Mouse (Mus musculus) neural tube, embryonic 15.5 days (tissue): ENCODE data around the gene Cacna1a. TPM values are rescaled to one million over a fixed set of nuclear protein-coding genes. Genes with fewer than 3 reads are reported as not detected.

Experiments used
- ATAC-seq: fragments of 200-750 bp; cut with Nextera tagmentation; 2 replicates; pipeline ENCODE4 v1.8.0; 2017; ENCODE audit warnings: mild to moderate bottlenecking, moderate TSS enrichment, moderate library complexity; ENCODE audit not compliant: low FRiP score
- H3K27ac ChIP-seq: fragments of 300-500 bp; sonication (generic); replicated peaks from 2 replicates; pipeline ENCODE4 v1.5.1; 2015; ENCODE audit warnings: mild to moderate bottlenecking, inconsistent platforms
- H3K27me3 ChIP-seq: fragments of 300-500 bp; sonication (generic); replicated peaks from 2 replicates; pipeline ENCODE4 v1.6.1; 2015; ENCODE audit warnings: inconsistent platforms
- H3K36me3 ChIP-seq: fragments of 300-500 bp; sonication (generic); 2 replicates; pipeline ENCODE4 v1.6.1; 2015; ENCODE audit warnings: inconsistent platforms
- H3K4me1 ChIP-seq: fragments of 300-500 bp; sonication (generic); 2 replicates; pipeline ENCODE4 v1.6.1; 2015; ENCODE audit warnings: inconsistent platforms
- H3K4me2 ChIP-seq: fragments of 300-500 bp; sonication (generic); 2 replicates; pipeline ENCODE4 v1.6.1; 2015; ENCODE audit warnings: inconsistent platforms, mild to moderate bottlenecking, moderate library complexity
- H3K4me3 ChIP-seq: fragments of 300-500 bp; sonication (generic); replicated peaks from 2 replicates; pipeline ENCODE4 v1.5.1; 2015; ENCODE audit warnings: mild to moderate bottlenecking, inconsistent platforms
- H3K9ac ChIP-seq: fragments of 300-500 bp; sonication (generic); replicated peaks from 2 replicates; pipeline ENCODE4 v1.6.1; 2015; ENCODE audit warnings: mild to moderate bottlenecking, inconsistent platforms
- H3K9me3 ChIP-seq: fragments of 300-500 bp; sonication (generic); replicated peaks from 2 replicates; pipeline ENCODE4 v1.6.1; 2016; ENCODE audit warnings: inconsistent platforms
- WGBS: fragments of 180-500 bp; shearing (Covaris S2); methylation state at CpG from one replicate; pipeline ENCODE4 v1.1.7; 2015; ENCODE audit warnings: mixed read lengths; 5-methylcytosine and 5-hydroxymethylcytosine counted together
- polyA plus RNA-seq: library from polyadenylated mRNA; unstranded; fragments of >200 nt; fragmentation: Nextera tagmentation; extraction: Ambion mirVana; gene quantifications from 2 replicates; pipeline ENCODE4 v1.2.1, GENCODE M21; 2015

The Cacna1a gene
- polyA plus RNA-seq, 1 experiment from 2014 or later: 23.6 TPM

DNA sequence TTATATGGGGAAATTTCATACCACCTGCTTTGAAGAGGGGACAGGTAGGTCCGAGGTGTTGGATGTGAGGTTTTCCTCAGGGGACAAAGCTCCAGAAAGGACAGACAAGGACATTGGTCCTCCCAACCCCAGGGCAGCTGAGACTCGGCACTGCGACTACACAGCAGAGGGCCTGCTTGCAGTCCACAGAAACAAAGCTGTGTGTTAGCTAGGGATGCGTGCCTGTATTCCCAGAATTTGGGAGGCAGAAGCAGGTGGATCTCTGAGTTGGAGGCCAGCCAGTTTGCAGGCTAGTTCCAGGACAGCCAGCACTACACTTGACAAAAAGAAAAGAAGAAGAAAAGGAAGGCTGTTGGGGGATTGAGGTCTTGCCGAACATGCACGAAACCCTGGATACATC lies 130.5 kb downstream of the Cacna1a start:
- Histone ChIP-seq H3K9me3 (no peaks in the 10 kb centered on the region), H3K4me1 (peaks cover 3% of the 10 kb centered on the region; the same call in 1 of the 2 replicates), H3K27ac (no peak overlapping the region), H3K9ac (no peak overlapping the region), H3K36me3 (peaks cover 56% of the 10 kb centered on the region), H3K4me2 (no peak overlapping the region), H3K4me3 (no peak overlapping the region), H3K27me3 (no peaks in the 10 kb centered on the region)
- ATAC-seq: no peak
- WGBS: 91% methylated on average over 6 of the region's 6 CpGs

DNA sequence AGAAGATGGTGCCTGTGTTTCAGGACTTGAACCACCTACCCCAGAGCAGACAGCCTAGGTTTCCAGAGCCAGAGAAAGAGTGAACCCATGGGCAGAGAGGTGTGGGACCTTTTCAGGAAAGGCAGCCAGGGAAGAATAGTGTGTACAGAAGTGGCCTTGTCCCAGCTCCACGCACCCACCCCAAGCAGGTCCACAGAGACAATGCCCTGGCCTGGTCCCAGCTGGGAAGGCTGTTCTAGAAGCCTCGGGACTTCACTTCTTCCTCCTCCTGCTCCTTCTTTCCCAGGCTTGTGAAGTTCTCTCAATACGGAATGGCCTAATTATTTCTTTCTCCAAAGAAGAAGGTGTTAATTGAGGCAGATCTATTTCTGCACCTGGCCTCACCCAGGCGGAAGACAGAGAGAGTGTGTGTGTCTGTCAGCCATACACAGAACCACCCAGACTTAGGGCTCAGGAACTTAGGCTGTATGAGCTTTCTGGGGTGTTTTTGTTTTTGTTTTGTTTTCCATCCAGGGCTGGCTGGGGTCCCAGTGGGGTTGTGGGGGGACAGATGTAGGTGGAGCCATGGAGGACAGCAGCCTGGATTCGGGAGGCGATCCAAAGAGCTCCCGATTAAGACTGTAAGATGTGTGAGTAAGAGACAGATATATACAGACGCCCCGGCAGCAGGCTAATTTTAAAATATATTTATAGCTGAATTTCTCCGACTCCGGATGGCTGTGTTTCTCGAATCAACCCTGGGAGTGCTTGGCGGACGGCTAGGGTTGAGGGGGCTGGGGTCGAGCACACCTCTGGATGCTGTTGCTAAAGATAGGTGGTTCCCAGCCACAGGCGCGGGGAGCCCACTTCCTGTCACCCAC lies 131.8 kb downstream of the Cacna1a start:
- Histone ChIP-seq H3K27ac (peak overlapping the region; percentile 49), H3K9ac (no peak overlapping the region), H3K27me3 (no peaks in the 10 kb centered on the region), H3K4me2 (no peak overlapping the region), H3K36me3 (peaks cover 68% of the 10 kb centered on the region), H3K4me3 (no peak overlapping the region), H3K9me3 (no peaks in the 10 kb centered on the region), H3K4me1 (no peaks in the 10 kb centered on the region)
- ATAC-seq: no peak
- WGBS: 76% methylated on average over 17 of the region's 17 CpGs

DNA sequence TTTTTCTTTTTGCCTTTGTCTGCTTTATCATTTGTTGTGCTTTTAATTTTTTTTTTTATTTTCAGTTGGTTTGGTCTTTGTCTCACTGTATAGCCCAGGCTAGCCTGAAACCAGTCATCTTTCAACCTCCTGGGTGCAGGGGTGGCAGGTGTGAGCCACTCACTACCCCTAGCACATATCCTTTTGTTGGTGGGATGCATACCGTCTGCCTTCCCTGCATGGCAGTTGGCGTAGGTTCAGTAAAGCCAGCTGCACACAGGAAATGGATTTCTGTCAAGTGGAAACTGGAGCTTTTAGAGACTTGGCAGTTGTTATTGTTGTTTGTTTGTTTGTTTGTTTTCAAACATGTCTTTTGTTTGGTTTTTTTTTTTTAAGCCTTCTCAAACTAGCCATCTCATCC lies 132.8 kb downstream of the Cacna1a start:
- Histone ChIP-seq H3K36me3 (peaks cover 68% of the 10 kb centered on the region), H3K27ac (peak overlapping the region; percentile 49), H3K9ac (no peak overlapping the region), H3K4me3 (no peak overlapping the region), H3K9me3 (0 out of 2 replicates have a peak, but pooled peaks cover 5% of the 10 kb centered on the region), H3K4me1 (no peaks in the 10 kb centered on the region), H3K27me3 (no peaks in the 10 kb centered on the region), H3K4me2 (no peak overlapping the region)
- no peak for ATAC-seq
- 30% methylated on average over 2 of the region's 2 CpGs for WGBS

DNA sequence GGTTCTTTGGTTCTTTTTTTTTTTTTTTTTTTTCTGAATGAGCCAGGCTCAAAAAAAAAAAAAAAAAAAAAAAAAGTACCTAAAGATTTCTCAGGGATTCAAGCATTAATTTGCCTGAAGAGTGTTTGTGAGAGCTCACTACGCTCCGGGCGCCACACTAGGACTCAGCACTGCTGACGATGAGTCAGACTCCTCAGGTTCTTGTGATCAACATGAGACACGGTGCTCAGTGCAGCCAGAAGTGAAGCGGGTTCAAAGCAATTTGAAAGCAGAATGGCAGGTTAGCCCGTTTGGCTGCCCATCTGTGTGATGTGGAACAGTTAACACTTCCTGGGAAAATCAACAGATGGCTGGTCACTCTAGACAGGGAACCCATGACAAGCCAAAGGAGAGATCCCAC lies 139.8 kb downstream of the Cacna1a start:
- H3K27me3 ChIP-seq: no peaks in the 10 kb centered on the region
- ATAC-seq: no peak
- H3K4me2 ChIP-seq: no peak overlapping the region
- H3K9me3 ChIP-seq: peaks cover 10% of the 10 kb centered on the region; the same call in 1 of the 2 replicates
- H3K4me1 ChIP-seq: no peaks in the 10 kb centered on the region
- peaks cover 91% of the 10 kb centered on the region for H3K36me3 ChIP-seq
- H3K4me3 ChIP-seq: no peak overlapping the region
- WGBS: 91% methylated on average over 7 of the region's 7 CpGs
- H3K9ac ChIP-seq: no peak overlapping the region
- no peak overlapping the region for H3K27ac ChIP-seq

DNA sequence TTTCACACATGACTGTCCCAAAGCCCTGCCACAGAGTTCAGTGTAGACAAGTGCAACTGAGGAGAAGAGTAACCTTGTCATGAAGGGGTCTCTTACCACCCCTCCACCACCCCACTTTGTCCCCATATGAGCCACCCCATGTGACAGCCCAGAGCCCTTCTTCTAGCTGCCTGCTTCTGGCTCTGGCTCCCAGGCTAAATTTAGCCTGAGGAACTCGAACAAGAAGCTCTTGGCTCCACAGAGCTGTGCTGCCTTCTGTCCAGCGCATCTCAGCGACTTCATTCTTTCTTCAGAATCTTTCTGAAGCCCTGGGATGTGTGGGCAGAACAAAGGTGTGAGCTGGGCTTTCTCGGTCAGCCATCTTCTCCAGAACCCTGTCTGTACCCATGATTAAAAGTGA lies 141.3 kb downstream of the Cacna1a start:
- Histone ChIP-seq H3K9ac (no peak overlapping the region), H3K9me3 (peaks cover 10% of the 10 kb centered on the region; the same call in 1 of the 2 replicates), H3K36me3 (peaks cover 91% of the 10 kb centered on the region), H3K4me3 (no peak overlapping the region), H3K27me3 (no peaks in the 10 kb centered on the region), H3K4me2 (no peak overlapping the region), H3K27ac (no peak overlapping the region), H3K4me1 (no peaks in the 10 kb centered on the region)
- no peak for ATAC-seq
- WGBS: 82% methylated on average over 4 of the region's 4 CpGs

DNA sequence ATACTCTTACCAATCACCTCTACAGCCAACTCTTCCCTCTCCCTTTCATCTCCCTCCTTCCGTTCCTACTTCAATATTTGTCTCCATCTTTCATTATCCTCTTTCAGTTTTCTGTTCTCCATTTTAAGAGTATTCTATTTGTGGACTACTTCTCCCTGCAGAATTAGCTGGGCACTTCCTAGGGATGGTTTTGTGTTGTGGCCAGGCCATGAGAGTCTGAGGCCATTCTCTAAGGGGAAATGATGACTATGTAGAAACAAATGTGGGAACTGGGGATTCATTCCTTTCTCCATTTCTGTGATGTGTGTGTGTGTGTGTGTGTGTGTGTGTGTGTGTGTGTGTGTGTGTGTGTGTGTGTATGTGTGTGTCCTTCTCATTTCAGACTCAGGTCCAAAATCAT lies 144.5 kb downstream of the Cacna1a start:
- WGBS: 100% methylated on average over 1 of the region's 1 CpGs
- no peak for ATAC-seq
- H3K27ac ChIP-seq: no peak overlapping the region
- H3K36me3 ChIP-seq: peaks cover 92% of the 10 kb centered on the region
- no peak overlapping the region for H3K9ac ChIP-seq
- H3K4me2 ChIP-seq: no peak overlapping the region
- no peaks in the 10 kb centered on the region for H3K4me1 ChIP-seq
- H3K9me3 ChIP-seq: peaks cover 5% of the 10 kb centered on the region; the same call in 1 of the 2 replicates
- no peaks in the 10 kb centered on the region for H3K27me3 ChIP-seq
- no peak overlapping the region for H3K4me3 ChIP-seq

GRCm38 (mm10) chr8:84533341-84533740 lies 145.1 kb downstream of the Cacna1a start:
- Histone ChIP-seq H3K27me3 (no peaks in the 10 kb centered on the region), H3K36me3 (peaks cover 93% of the 10 kb centered on the region), H3K4me3 (no peak overlapping the region), H3K4me2 (no peak overlapping the region), H3K4me1 (no peaks in the 10 kb centered on the region), H3K9ac (no peak overlapping the region), H3K27ac (no peak overlapping the region), H3K9me3 (peaks cover 5% of the 10 kb centered on the region; the same call in 1 of the 2 replicates)
- 84% methylated on average over 4 of the region's 4 CpGs for WGBS
- ATAC-seq: no peak

GRCm38 (mm10) chr8:84536917-84537316 lies 148.7 kb downstream of the Cacna1a start:
- H3K27ac ChIP-seq: no peak overlapping the region
- no peak overlapping the region for H3K4me3 ChIP-seq
- WGBS: 93% methylated on average over 5 of the region's 5 CpGs
- no peaks in the 10 kb centered on the region for H3K4me1 ChIP-seq
- H3K9me3 ChIP-seq: peaks cover 5% of the 10 kb centered on the region; the same call in 1 of the 2 replicates
- no peak for ATAC-seq
- no peak overlapping the region for H3K4me2 ChIP-seq
- peaks cover 84% of the 10 kb centered on the region for H3K36me3 ChIP-seq
- no peaks in the 10 kb centered on the region for H3K27me3 ChIP-seq
- H3K9ac ChIP-seq: no peak overlapping the region

DNA sequence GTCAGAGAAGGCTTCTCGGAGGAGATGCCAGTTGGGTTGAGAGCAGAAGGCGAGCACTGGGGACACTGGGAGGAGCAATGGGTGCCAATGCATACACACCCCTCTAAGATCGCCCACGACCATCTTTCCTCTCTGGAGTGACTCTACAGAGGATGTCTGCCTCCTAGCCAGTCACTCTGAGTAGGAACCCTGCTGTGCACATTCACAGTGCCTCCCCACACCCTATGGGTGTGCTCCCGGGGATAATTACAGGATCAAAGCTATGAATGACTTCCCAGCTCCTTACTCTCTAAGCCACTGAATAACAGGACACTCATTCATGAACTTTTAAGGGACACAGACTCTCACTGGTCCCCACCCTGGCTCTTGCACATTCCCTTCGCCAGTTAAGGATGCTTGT lies 151.1 kb downstream of the Cacna1a start:
- Histone ChIP-seq H3K4me2 (no peak overlapping the region), H3K36me3 (peaks cover 78% of the 10 kb centered on the region), H3K9me3 (no peaks in the 10 kb centered on the region), H3K4me3 (no peak overlapping the region), H3K4me1 (no peaks in the 10 kb centered on the region), H3K9ac (no peak overlapping the region), H3K27me3 (no peaks in the 10 kb centered on the region), H3K27ac (no peak overlapping the region)
- WGBS: 57% methylated on average over 6 of the region's 6 CpGs
- no peak for ATAC-seq

DNA sequence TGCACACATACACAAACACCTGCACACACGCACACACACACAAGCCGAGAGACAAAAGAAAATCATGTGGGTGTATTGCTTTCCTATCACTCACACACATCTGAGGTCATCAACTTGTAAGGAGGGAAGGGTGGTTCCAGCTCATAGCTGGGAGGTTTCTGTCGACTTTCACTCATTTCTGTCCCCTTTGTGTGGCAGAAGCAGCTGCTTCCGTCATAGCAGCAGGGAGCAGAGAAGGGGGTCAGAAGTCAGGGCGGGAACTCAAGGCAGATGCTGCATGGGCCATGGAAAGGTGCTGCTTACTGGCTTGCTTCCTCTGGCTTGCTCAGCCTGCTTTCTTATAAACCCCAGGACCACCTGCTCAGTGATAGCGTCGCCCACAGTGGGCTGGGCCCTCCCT lies 154.2 kb downstream of the Cacna1a start:
- H3K9ac ChIP-seq: no peak overlapping the region
- H3K27ac ChIP-seq: no peak overlapping the region
- no peaks in the 10 kb centered on the region for H3K4me1 ChIP-seq
- 70% methylated on average over 7 of the region's 7 CpGs for WGBS
- ATAC-seq: no peak
- no peaks in the 10 kb centered on the region for H3K27me3 ChIP-seq
- peaks cover 78% of the 10 kb centered on the region for H3K36me3 ChIP-seq
- H3K4me3 ChIP-seq: no peak overlapping the region
- no peak overlapping the region for H3K4me2 ChIP-seq
- no peaks in the 10 kb centered on the region for H3K9me3 ChIP-seq

- H3K9me3 ChIP-seq: no peaks in the 10 kb centered on the region
- no peaks in the 10 kb centered on the region for H3K27me3 ChIP-seq
- no peak overlapping the region for H3K27ac ChIP-seq
- WGBS: 87% methylated on average over 3 of the region's 3 CpGs
- H3K4me3 ChIP-seq: no peak overlapping the region
- no peak overlapping the region for H3K4me2 ChIP-seq
- no peak for ATAC-seq
- H3K4me1 ChIP-seq: no peaks in the 10 kb centered on the region
- no peak overlapping the region for H3K9ac ChIP-seq
- H3K36me3 ChIP-seq: peaks cover 84% of the 10 kb centered on the region
Observed at GRCm38 (mm10) chr8:84545522-84545921, 157.3 kb downstream of the Cacna1a start.

GRCm38 (mm10) chr8:84552457-84552856 lies 164.2 kb downstream of the Cacna1a start:
- 89% methylated on average over 4 of the region's 4 CpGs for WGBS

More at GRCm38 (mm10) chr8:84552457-84552856, 164.2 kb downstream of the Cacna1a start:
- H3K27ac ChIP-seq: no peak overlapping the region
- H3K4me2 ChIP-seq: no peak overlapping the region
- peaks cover 13% of the 10 kb centered on the region for H3K4me1 ChIP-seq
- peaks cover 17% of the 10 kb centered on the region for H3K27me3 ChIP-seq
- no peak overlapping the region for H3K9ac ChIP-seq
- no peaks in the 10 kb centered on the region for H3K9me3 ChIP-seq
- no peak overlapping the region for H3K4me3 ChIP-seq
- no peak for ATAC-seq
- peaks cover 48% of the 10 kb centered on the region for H3K36me3 ChIP-seq
